Mouse (Mus musculus) heart, embryonic 11.5 days (tissue): ENCODE measurements around the gene Actn3. TPM values are rescaled to one million over a fixed set of nuclear protein-coding genes. Genes with fewer than 3 reads are reported as not detected.

Source experiments
- ATAC-seq: fragments of 200-750 bp; cut with Nextera tagmentation; replicated peaks from 2 replicates; pipeline ENCODE4 v1.8.0; 2017; ENCODE audit warnings: moderate library complexity; ENCODE audit not compliant: insufficient number of reproducible peaks, low FRiP score, low TSS enrichment
- H3K27ac ChIP-seq: fragments of 300-500 bp; sonication (generic); 2 replicates; pipeline ENCODE4 v1.5.1; 2014; ENCODE audit warnings: mild to moderate bottlenecking, low read depth, low read length
- H3K27me3 ChIP-seq: fragments of 300-500 bp; sonication (generic); 2 replicates; pipeline ENCODE4 v1.6.1; 2014; ENCODE audit warnings: mild to moderate bottlenecking, low read length, mixed read lengths; ENCODE audit not compliant: control insufficient read depth, insufficient read depth
- H3K36me3 ChIP-seq: fragments of 300-500 bp; sonication (generic); 2 replicates; pipeline ENCODE4 v1.6.1; 2014; ENCODE audit warnings: mild to moderate bottlenecking, low read length, moderate library complexity, mixed read lengths; ENCODE audit not compliant: control insufficient read depth, insufficient read depth
- H3K4me1 ChIP-seq: fragments of 300-500 bp; sonication (generic); 2 replicates; pipeline ENCODE4 v1.6.1; 2014; ENCODE audit warnings: low read length; ENCODE audit not compliant: control insufficient read depth, insufficient read depth
- H3K4me2 ChIP-seq: fragments of 300-500 bp; sonication (generic); 2 replicates; pipeline ENCODE4 v1.6.1; 2014; ENCODE audit warnings: mild to moderate bottlenecking, moderate library complexity
- H3K4me3 ChIP-seq: fragments of 300-500 bp; sonication (generic); 2 replicates; pipeline ENCODE4 v1.5.1; 2014; ENCODE audit warnings: low read depth, low read length
- H3K9ac ChIP-seq: fragments of 300-500 bp; sonication (generic); 2 replicates; pipeline ENCODE4 v1.6.1; 2014; ENCODE audit warnings: mild to moderate bottlenecking, low read depth, low read length, moderate library complexity
- H3K9me3 ChIP-seq: fragments of 300-500 bp; sonication (generic); replicated peaks from 2 replicates; pipeline ENCODE4 v1.6.1; 2016; ENCODE audit warnings: low read length; ENCODE audit not compliant: control insufficient read depth
- WGBS: fragments of 180-500 bp; shearing (Covaris S2); extraction: QIAGEN DNeasy Blood & Tissue Kit; methylation state at CpG from one replicate; pipeline ENCODE4 v1.1.7; 2014; ENCODE audit not compliant: insufficient replicate concordance; 5-methylcytosine and 5-hydroxymethylcytosine counted together
- polyA plus RNA-seq: library from polyadenylated mRNA; unstranded; fragments of >200 nt; fragmentation: Nextera tagmentation; extraction: Ambion mirVana; gene quantifications from 2 replicates; pipeline ENCODE4 v1.2.1, GENCODE M21; 2014

The Actn3 gene
- polyA plus RNA-seq, 1 experiment from 2014 or later, result 4.5 TPM

DNA sequence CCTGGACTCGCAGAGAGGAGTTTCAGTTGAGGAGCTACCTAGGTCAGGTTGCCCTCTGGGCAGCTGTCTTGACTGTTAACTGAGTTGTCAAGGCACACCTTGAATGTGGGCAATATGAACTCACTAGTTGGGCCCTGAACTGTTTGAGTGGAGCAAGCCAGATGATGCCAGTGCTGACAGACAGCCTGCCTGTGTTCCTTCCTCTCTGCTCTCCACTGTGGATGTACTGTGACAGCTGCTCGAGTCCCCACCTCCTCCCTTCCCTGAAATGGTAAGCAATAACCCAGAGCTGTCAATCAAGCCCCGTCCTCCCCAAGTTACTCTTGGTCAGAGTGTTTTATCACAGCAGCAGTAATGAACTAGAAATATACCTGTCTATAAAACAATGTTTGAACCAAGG is 22.2 kb upstream of the Actn3 start:
- no peaks in the 10 kb centered on the region for H3K36me3 ChIP-seq
- WGBS, result 67% methylated on average over 3 of the region's 3 CpGs
- no peak overlapping the region for H3K4me2 ChIP-seq
- no peak for ATAC-seq
- H3K27me3 ChIP-seq, result no peaks in the 10 kb centered on the region; the same call in 1 of the 2 replicates
- no peak overlapping the region for H3K4me3 ChIP-seq
- no peaks in the 10 kb centered on the region for H3K9me3 ChIP-seq
- no peaks in the 10 kb centered on the region for H3K4me1 ChIP-seq
- H3K27ac ChIP-seq, result no peak overlapping the region
- H3K9ac ChIP-seq, result no peak overlapping the region

DNA sequence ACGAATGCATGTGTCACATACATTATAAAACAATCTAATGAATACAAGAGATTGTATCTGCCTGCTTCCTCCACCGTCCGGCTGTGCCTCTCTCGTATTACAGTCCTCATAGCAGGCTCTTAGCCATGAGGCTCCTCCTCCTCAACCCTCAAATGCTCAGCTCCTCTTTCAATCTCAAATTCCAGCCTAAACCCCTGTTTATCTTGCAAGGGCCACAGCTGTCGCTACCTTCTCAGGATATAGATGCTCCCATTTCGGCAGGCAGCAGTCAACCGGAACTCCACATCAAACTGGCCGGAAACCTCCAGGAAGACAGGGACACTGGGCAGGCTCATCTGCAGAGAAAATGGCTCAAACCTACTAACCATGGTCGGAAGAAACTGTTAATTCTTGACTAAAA is 21.3 kb upstream of the Actn3 start:
- H3K9ac ChIP-seq, result no peak overlapping the region
- no peak overlapping the region for H3K4me2 ChIP-seq
- no peaks in the 10 kb centered on the region for H3K4me1 ChIP-seq
- no peak overlapping the region for H3K27ac ChIP-seq
- WGBS, result 65% methylated on average over 9 of the region's 9 CpGs
- H3K36me3 ChIP-seq, result no peaks in the 10 kb centered on the region
- H3K27me3 ChIP-seq, result no peaks in the 10 kb centered on the region; the same call in 1 of the 2 replicates
- H3K9me3 ChIP-seq, result no peaks in the 10 kb centered on the region
- H3K4me3 ChIP-seq, result no peak overlapping the region
- ATAC-seq, result no peak

DNA sequence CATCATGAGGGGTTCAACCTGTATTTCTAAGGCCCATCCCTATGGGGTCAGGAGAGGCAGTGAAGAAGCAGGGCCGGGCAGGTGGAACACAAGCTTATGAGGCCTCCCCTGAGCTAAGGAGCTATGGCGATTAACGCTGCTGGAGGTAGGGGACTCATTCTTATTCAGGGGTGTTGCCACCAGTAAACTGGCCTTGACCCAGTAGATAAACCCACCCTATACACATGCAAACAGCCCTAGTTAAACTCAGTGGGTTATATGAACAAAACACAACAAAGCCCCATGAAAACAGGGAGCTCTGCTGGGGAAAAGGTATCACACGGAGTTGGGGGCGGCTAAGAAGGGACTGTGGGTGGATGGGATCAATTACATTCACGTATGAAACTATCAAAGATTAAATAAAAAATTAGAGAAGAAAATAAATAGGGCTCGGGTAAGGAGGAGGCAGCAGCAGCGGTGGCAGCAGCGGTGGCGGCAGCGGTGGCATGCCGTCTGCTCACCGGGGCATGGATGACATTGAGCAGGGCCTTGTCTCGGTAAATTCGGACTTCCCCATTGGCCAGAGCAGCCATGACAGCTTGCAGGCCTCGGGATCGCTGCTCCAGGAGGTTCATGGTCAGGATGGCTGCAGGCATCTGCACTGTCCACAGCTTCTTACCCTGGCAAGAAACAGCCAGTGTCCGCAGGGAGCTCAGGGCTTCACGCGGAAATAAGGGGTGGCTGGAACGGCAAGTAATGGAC is 19.2 kb upstream of the Actn3 start:
- 54% methylated on average over 21 of the region's 21 CpGs for WGBS
- H3K9ac ChIP-seq, result no peak overlapping the region
- H3K27ac ChIP-seq, result no peak overlapping the region
- no peaks in the 10 kb centered on the region for H3K27me3 ChIP-seq
- no peak overlapping the region for H3K4me3 ChIP-seq
- H3K9me3 ChIP-seq, result no peaks in the 10 kb centered on the region
- H3K4me1 ChIP-seq, result no peaks in the 10 kb centered on the region
- no peaks in the 10 kb centered on the region; the same call in 1 of the 2 replicates for H3K36me3 ChIP-seq
- no peak for ATAC-seq
- peak overlapping the region; percentile 29 for H3K4me2 ChIP-seq

DNA sequence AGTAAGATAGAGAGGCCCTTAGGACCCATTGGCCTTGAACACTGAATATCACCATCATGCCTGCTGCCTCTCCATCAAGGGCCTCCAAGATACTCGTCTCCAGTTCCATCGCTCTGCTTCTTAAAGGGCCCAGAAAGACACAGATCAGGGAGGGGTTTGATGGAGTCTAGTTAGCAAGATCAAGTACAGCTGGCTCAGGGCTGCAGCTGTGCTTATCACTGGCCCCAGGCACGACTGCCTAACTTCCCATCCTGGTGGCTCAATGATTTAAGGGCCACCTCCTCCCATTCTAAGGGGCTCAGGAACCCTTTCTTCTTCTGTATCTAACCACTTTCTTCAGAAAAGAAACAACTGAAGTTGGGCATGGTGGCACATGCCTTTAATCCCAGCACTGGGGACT is 14.1 kb upstream of the Actn3 start:
- no peaks in the 10 kb centered on the region for H3K9me3 ChIP-seq
- peaks cover 5% of the 10 kb centered on the region; the same call in 1 of the 2 replicates for H3K4me1 ChIP-seq
- no peaks in the 10 kb centered on the region; the same call in 1 of the 2 replicates for H3K36me3 ChIP-seq
- no peak overlapping the region for H3K4me2 ChIP-seq
- no peak overlapping the region for H3K4me3 ChIP-seq
- H3K27ac ChIP-seq, result no peak overlapping the region
- 0 out of 2 replicates have a peak, but pooled peaks cover 4% of the 10 kb centered on the region for H3K27me3 ChIP-seq
- no peak for ATAC-seq
- H3K9ac ChIP-seq, result no peak overlapping the region
- WGBS, result 69% methylated on average over 3 of the region's 3 CpGs

DNA sequence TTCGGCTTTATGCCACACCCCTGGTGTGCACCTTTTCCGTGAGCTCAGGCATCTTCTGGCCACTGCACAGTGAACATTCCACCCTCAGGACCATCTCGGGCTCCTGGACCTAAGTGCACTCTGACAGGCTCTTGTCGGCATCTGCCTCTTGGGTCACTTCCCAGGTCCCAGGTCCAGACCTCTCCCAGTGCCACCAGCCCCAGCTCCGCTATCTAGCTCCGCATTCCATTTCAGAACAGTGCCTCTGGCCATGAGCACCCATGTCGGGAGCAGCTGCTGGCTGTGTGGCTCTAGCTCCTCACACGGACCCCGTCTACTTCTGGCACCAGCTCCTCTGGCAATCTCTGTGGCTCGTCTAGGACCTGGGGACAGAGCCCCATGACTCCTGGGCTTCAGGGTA is 12.1 kb upstream of the Actn3 start:
- Histone ChIP-seq H3K4me2 (no peak overlapping the region), H3K9ac (no peak overlapping the region), H3K4me1 (peaks cover 5% of the 10 kb centered on the region; the same call in 1 of the 2 replicates), H3K4me3 (no peak overlapping the region), H3K27ac (no peak overlapping the region), H3K36me3 (no peaks in the 10 kb centered on the region; the same call in 1 of the 2 replicates), H3K27me3 (0 out of 2 replicates have a peak, but pooled peaks cover 4% of the 10 kb centered on the region), H3K9me3 (no peaks in the 10 kb centered on the region)
- WGBS, result 60% methylated on average over 10 of the region's 10 CpGs
- ATAC-seq, result no peak

DNA sequence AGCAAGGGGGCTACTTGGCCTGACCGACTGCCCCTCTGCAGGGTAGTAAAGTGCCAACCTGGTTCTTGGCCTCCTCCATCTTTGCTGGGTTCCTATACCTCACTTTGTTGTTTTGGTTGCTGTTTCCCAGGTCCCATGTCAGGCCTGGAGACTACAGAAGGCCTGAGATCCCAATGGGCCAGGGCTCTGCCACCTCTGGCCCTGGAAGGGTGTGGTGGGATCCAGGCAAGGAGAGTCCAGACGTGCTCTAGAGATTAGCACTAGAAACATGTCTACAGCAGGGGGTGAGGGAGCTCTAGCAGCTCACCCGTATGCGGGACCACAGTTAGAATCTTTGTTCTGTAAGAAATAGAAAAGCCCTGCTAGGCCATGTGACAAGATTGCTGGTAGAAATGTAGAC is 6.3 kb upstream of the Actn3 start:
- Histone ChIP-seq H3K4me1 (no peaks in the 10 kb centered on the region; the same call in 1 of the 2 replicates), H3K27me3 (no peaks in the 10 kb centered on the region), H3K36me3 (no peaks in the 10 kb centered on the region), H3K9ac (no peak overlapping the region), H3K4me2 (no peak overlapping the region), H3K27ac (no peak overlapping the region), H3K9me3 (no peaks in the 10 kb centered on the region), H3K4me3 (no peak overlapping the region)
- 73% methylated on average over 4 of the region's 4 CpGs for WGBS
- no peak for ATAC-seq

DNA sequence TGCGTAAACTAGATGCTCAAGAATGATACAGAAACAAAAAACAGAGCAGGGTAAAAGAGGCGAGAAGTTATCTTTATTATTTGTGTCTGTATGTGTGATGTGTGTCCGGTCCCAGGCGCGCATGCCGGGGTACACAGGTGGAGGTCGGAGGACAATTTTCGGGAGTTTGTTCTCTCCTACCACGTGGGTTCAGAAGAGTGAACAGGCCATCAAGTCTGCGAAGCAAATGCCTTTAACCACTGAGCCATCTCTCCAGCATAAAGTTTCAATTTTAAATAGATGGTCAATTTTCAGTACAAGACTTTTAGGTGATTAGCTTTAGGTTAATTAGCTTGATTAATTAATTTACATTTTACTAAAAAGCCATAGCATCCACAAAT is 1.6 kb upstream of the Actn3 start:
- no peak for ATAC-seq
- no peak overlapping the region for H3K27ac ChIP-seq
- H3K27me3 ChIP-seq, result 0 out of 2 replicates have a peak, but pooled peaks cover 2% of the 10 kb centered on the region
- peak overlapping the region; percentile 91 for H3K4me2 ChIP-seq
- peak overlapping the region; percentile 89; the same call in 1 of the 2 replicates for H3K9ac ChIP-seq
- H3K36me3 ChIP-seq, result no peaks in the 10 kb centered on the region
- no peaks in the 10 kb centered on the region; the same call in 1 of the 2 replicates for H3K9me3 ChIP-seq
- 69% methylated on average over 10 of the region's 10 CpGs for WGBS
- peak overlapping the region; percentile 97 for H3K4me3 ChIP-seq
- H3K4me1 ChIP-seq, result peaks cover 7% of the 10 kb centered on the region

DNA sequence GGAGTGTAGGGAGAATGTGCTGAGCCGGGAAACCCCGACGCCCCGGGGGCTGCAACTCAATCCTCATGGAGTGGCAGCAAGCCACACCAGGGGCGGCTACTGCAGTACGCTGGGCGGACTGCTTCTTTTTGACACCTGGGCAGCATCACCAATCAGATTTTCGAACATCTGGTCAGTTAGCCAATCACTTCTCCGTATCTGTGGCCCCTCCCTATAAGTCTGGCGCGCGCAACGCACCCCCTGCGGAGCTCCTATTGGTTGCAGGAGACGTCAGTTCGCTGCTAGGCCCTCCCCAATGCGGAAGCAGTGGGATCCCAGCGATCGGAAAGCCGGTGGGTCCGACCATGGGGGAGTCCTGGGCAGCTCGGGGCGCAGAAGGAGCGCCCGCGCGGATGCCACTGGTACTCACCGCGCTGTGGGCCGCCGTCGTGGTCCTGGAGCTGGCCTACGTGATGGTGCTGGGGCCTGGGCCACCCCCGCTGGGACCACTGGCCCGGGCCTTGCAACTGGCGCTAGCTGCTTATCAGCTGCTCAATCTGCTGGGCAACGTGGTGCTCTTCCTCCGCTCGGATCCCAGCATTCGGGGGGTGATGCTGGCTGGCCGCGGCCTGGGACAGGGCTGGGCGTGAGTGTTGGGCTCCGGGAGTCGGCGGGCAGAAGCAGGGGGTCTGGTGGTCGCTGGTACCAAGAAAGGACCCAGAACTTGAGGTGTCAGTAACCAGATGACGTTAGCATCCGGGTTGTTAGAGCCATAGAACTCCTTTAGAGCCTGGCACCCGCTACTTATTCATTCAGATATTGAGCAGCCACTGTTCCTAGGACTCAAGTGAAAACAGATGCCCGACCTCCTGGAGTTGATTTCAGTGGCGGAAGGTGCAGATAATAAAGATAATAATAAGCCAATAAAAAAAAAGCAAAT is 955 bp upstream of the Actn3 start, which contains the start of gene Zdhhc24:
TSS of gene Zdhhc24 (plus strand) at position 264 of the 919 bp plus-strand sequence.
- ATAC-seq, result peak; percentile 94
- Histone ChIP-seq H3K9me3 (no peaks in the 10 kb centered on the region; the same call in 1 of the 2 replicates), H3K4me1 (peaks cover 7% of the 10 kb centered on the region), H3K4me2 (peak within 1 kb of the TSS; percentile 91), H3K27me3 (0 out of 2 replicates have a peak, but pooled peaks cover 2% of the 10 kb centered on the region), H3K9ac (peak within 1 kb of the TSS; percentile 89), H3K36me3 (no peaks in the 10 kb centered on the region), H3K4me3 (peak within 1 kb of the TSS; percentile 97), H3K27ac (peak within 1 kb of the TSS; percentile 22; the same call in 1 of the 2 replicates)
- WGBS, result 1% methylated on average over 52 of the region's 52 CpGs
